Mouse (Mus musculus) kidney, adult 10 weeks (tissue): ENCODE results near the gene Hoxc10. TPM values are rescaled to one million over a fixed set of nuclear protein-coding genes. Genes with fewer than 3 reads are reported as not detected.

Experiments
- polyA plus RNA-seq: library from polyadenylated mRNA; stranded (reverse); fragments of 350-450 nt; fragmentation: Illumina TruSeq; extraction: RNeasy Lipid Tissue Mini Kit (QIAGEN cat#74804); gene quantifications from one replicate; pipeline ENCODE4 v1.2.3, GENCODE M21; 2014; ENCODE audit warnings: low read depth, low replicate concordance

Gene Hoxc10
- polyA plus RNA-seq = 32.6 TPM

GRCm38 (mm10) chr15:102966776-102967311 is at the start of gene Hoxc10:
Hoxc10 (plus strand) TSS chr15:102966796.

GRCm38 (mm10) chr15:102921053-102922011 is 45.3 kb upstream of the Hoxc10 start, which contains the start of gene Hoxc13:
Hoxc13 (plus strand) TSS chr15:102921103.

GRCm38 (mm10) chr15:102936279-102936972 is 30.2 kb upstream of the Hoxc10 start, which contains the start of gene Hoxc12:
Hoxc12 (plus strand) TSS chr15:102936757.

GRCm38 (mm10) chr15:102954192-102955006 is 12.2 kb upstream of the Hoxc10 start, which contains the start of gene Hoxc11:
Hoxc11 (plus strand) TSS chr15:102954427.

GRCm38 (mm10) chr15:102967312-102967510 is 615 bp downstream of the Hoxc10 start, which contains the start of gene Hoxc5:
Hoxc5 (plus strand) TSS chr15:102967443.

GRCm38 (mm10) chr15:102976171-102976570 is 9.6 kb downstream of the Hoxc10 start, which contains the start of gene Hoxc9:
Hoxc9 (plus strand) TSS chr15:102976439.

GRCm38 (mm10) chr15:102990461-102991397 is 24.1 kb downstream of the Hoxc10 start, which contains the start of gene Hoxc8:
Hoxc8 (plus strand) TSS chr15:102990607.

GRCm38 (mm10) chr15:102997939-102998355 is 31.4 kb downstream of the Hoxc10 start, which contains the start of gene Hoxc6:
Hoxc6 (plus strand) TSS chr15:102998257.

GRCm38 (mm10) chr15:103018636-103019035 is 52.0 kb downstream of the Hoxc10 start, which contains the start of gene Hoxc4:
Hoxc4 (plus strand) TSS chr15:103018934.

Other genes with a start within 250 kb of the Hoxc10 start
- 63.3 TPM for gene Calcoco1, start 244.6 kb upstream of the Hoxc10 start, polyA plus RNA-seq
- gene Hoxc13, start 45.7 kb upstream of the Hoxc10 start, polyA plus RNA-seq = not detected
- not detected for gene Hoxc12, start 30.0 kb upstream of the Hoxc10 start, polyA plus RNA-seq
- gene Hoxc11, start 12.4 kb upstream of the Hoxc10 start, polyA plus RNA-seq = not detected
- 1.3 TPM for gene Hoxc5, start 647 bp downstream of the Hoxc10 start, polyA plus RNA-seq
- 2.9 TPM for gene Hoxc9, start 9.6 kb downstream of the Hoxc10 start, polyA plus RNA-seq
- gene Hoxc8, start 23.8 kb downstream of the Hoxc10 start, polyA plus RNA-seq = 7.4 TPM
- 17.0 TPM for gene Hoxc6, start 31.5 kb downstream of the Hoxc10 start, polyA plus RNA-seq
- 2.9 TPM for gene Hoxc4, start 52.1 kb downstream of the Hoxc10 start, polyA plus RNA-seq
- 12.2 TPM for gene Smug1, start 200.3 kb downstream of the Hoxc10 start, polyA plus RNA-seq